Mouse (Mus musculus): ENCODE data around the gene Stk24.

Stk24 gene

DNA sequence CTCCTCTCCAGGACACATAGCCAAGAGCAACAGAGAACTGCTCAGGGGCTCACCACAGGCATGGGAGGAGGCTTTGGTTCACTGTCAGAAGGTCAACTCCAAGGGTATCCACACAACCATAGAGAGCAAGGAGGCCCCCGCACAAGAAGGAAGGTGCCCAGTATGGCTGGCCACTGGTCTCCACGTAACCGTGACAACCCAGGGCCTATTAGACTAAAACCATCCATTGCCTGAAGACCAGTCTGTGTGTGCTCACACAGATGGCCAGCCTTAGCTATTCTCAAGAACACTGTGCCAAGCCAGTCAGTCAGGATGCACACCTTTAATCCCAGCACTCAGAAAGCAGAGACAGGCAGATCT, 62.5 kb downstream of the Stk24 start:
- in situ Hi-C loops (cut with MboI; ENCODE audit: low sequenced_read_pairs): no loop called here

DNA sequence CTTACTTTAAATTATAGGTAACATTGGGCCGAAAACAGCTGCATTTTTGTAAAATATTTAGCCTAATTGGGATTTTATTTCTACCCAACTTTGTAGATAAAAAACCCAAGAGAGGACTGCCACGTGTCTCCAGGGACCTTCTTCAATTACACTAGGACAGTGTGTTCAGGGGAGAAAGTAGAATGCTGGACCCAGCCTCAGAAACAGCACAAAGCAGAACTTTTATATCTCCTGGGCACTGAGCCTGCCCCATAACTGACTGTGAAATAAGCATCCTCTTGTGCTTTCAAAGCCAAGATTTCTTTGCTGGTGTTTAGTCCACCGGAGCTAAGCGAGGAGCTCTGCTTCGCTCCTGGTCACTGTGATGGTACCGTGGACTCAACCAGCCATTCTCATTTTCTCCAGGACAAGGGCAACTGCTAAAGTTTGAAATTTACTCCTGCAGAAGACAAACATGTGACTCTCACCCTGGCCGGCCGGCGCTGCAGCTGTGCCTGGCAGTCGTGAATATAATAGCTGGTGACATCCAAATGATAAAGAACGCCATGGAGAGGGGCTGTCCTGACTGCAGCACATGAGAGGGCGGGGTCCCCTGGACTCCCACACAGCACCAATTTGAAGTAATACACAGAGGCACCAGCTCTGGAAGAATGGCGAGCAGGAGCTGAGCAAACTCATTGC, 63.0 kb downstream of the Stk24 start:
- in situ Hi-C loops (cut with MboI; ENCODE audit: low sequenced_read_pairs): no loop called here

DNA sequence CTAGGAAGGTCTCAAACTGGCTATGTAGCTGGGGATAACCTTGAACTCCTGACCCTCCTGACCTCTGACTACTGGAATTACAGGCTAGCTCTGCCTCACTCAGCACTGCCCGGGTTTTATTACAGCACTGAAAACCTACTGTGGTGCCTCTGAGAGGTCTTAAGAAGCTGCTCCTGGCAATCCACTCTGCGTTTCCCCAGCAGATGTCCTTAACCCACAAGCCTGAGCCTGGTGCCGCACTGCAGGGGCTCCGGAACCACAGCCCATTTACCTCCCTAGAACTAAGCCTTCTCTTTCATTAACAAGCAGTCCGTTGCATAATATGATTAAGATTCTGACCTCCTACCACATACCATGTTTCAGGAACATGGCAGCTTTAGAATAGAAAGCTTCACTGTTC, 63.7 kb downstream of the Stk24 start:
- in situ Hi-C loops (cut with MboI; ENCODE audit: low sequenced_read_pairs): no loop called here

DNA sequence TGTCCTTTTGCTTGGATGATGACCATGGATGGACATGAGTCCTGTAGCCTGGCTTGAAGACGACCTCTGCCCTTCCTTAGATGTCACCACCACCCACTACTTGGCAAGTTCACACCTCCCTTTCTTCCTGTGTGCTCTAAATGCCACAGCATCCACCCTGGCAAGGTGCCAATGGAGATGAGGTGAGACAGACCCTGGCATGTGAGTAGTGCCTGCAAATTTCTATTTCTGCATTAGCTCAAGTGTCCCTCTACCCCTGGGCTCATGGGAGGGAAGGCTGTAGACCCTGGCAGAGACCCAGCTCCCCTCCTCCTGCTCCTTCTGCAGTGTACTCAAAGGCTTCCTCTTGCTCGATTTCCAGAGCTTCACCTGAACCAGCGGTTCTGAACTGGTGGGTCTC, 64.9 kb downstream of the Stk24 start:
- in situ Hi-C loops (cut with MboI; ENCODE audit: low sequenced_read_pairs): no loop called here

DNA sequence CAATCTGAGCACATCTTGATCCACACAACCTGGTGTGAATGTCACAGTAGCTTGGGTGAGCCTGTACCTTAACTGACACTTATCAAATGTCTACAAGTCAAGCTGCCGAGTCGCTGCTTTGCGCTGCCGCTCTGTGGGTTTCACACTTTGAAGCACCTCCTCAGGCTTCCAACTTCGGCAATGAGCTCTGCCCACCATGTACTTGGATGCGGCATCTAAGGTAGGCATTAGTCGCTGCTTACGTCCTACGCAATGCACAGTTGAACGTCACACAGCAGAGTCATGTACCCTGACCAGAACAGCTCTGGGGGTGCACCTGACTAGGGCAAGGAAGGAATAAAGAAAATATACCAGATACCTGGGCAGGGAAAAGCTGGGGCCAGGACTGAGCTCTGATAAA, 66.5 kb downstream of the Stk24 start:
- in situ Hi-C loops (cut with MboI; ENCODE audit: low sequenced_read_pairs): no loop called here

DNA sequence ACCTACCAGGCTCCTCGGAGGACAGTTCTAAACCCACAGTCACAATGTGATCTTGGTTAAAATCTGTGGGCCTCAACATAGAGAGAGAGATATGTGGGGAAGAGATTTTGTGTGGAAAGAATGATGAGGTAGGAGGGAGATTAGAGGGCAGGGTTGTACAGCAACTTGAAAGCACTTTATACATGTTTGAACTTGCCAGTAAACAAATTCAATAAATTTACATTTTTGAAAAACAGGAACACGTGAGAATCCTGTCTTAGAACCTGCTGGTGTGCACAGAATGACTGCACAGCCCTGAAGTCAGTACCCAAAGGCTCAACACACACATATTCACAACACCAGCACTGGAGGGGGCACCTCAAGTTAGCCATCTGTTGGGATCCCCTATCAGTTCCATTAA, 68.7 kb downstream of the Stk24 start:
- in situ Hi-C loops (cut with MboI; ENCODE audit: low sequenced_read_pairs): no loop called here

DNA sequence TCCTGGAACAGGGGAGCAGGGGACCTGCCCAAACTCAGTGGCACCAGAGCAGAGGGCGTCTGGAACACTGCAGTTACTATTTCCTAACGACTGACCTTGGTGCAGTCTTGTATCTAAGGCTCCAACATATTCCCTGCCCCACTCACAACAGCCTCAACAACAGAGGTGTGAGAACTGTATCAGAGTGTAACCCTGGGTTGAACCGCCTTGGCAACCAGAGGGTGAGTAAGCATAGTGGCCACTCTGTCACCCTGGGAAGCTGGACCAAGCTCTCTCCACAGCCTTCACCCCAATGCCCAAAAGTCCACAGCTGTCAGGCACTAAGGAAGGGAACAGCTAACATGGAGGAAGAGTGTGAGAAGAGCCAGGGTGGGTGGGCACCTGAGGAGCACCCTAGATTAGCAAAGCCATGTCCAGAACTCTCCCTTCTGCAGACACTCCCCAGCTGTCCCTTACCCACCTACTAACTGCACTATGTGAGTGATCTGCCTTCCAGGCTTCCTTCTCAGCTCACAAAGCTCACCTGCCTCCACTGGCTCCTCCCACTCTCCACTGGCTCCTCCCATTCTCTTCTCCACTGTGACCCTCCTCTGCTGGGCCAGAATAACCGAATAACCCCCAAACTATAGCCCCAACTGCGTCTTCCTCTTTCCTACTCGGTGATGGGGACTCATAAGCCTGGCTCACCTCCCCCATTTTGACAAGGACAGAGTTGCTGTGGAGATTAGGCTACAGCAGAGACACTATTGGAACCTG, 69.3 kb downstream of the Stk24 start:
- in situ Hi-C loops (cut with MboI; ENCODE audit: low sequenced_read_pairs): no loop called here

DNA sequence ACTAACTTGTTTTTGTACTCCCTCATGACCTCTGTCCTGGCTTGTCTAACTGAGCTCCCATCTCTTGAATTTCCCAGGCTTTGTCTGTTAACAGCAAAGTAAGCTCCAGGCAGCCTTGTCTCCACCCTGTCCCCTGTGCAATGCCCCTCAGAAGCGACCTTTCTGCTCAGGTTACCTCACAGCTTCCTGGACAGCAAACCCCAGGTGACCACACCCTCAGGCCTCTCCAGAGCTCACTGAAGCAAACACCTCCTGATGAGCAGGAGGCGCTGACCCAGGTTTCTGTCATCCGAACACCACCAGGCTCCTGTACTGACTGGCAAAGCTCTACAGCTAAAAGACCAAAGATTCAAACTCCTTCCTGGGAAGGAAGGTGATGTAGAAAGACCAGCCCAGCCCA, 69.9 kb downstream of the Stk24 start:
- in situ Hi-C loops (cut with MboI; ENCODE audit: low sequenced_read_pairs): no loop called here

DNA sequence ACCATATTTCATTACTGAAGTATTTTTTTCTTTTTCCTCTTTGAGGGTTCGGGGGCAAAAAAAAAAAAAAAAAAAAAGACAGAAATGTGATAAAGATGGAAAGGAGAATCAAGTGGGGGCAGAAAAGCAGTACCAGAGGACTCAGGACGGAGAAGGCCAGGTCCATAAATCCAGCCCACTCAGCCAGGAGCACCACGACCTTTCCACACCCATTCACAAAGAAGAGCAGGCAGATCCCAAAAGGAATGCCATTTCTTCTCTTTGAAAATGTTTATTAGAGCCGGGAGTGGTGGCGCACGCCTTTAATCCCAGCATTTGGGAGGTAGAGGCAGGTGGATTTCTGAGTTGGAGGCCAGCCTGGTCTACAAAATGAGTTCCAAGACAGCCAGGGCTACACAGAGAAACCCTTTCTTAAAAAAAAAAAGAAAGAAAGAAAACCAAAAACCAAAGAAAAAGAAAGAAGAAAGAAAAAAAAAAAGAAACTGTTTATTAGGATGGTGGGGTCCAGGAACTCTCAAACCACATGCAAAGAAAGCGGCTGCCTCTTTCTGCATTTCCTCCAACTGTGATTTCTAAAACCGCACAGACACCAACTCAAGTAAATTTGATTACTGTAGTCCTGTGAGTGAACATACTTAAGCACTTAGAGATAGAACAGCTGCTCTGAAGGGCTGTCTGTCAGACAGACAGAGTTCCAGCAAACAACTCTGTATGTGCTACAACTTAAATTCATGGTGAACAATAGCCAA, 74.3 kb downstream of the Stk24 start:
- in situ Hi-C loops (cut with MboI; ENCODE audit: low sequenced_read_pairs): no loop called here

DNA sequence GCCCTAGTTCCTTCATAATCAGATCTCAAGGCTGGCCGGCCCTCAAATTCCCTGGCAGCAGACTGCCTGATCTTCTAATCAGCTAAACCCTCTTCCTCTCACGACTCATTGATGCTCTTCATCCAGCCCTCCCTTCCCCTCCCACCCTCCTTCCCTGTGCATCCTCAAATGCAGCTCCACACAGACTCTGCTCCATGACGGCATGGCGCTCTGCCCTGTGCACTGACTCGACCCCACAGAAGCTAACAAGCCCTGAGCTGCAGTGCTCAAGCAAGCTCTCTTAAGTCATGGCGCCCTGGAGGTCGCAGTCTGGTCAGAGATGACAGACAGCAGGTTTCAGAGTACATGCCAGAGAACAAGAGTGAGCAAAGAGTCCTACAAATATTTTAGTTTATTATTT, 75.3 kb downstream of the Stk24 start:
- in situ Hi-C loops (cut with MboI; ENCODE audit: low sequenced_read_pairs): no loop called here

DNA sequence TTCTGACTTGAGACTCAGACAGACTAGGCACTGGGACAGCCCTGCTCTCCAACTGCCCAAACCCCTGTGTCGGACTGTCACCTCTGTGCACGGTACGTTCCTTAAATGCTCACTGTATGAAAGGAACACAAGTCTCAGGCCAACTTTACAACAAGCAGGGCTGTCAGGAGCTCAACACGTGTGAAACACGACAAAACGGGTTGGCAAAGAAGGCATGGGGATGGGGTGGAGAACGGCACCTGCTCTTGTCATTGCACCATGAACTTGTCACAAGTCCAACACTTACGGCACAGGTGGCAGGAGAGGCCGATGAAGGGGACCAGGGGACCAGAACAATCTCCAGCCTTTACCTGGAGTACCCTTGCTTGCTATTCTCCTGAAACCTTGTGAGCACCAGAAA, 80.7 kb downstream of the Stk24 start:
- in situ Hi-C loops (cut with MboI; ENCODE audit: low sequenced_read_pairs): no loop called here

DNA sequence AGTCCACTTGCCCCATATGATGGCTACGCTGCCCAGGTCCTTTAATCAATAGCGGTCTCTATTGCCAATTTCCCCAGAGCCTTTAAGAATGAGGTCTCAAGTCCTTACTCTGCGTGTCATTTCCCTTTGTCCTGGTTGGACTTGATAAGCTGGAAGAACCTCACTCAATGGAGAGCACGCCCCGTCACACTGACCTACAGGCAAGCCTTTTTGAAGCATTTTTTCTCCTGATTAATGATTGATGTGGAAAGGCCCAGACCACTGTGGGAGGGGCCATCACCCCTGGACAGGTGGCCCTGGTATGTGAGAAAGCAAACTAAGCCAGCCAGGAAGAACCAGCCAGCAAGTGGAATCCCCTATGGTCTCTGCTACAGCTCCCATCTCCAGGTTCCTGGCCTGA, 81.3 kb downstream of the Stk24 start:
- in situ Hi-C loops (cut with MboI; ENCODE audit: low sequenced_read_pairs): no loop called here

DNA sequence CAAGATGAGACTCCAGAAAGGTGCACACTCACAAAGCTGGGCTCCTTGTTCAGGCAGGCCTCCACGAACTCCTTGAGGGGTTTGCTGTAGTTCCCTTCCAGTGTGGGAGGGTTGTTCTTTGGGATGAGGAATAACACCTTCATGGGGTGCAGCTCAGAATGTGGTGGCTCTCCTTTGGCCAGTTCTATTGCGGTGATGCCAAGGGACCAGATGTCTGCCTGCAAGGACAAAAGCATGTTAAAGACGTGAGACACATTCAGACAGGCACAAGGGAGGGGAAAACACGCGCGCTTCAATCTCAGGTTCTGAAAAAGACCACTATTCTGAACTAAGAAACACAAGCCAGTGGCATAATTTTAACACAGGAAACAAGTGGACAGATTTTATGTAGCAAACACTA, 82.7 kb downstream of the Stk24 start:
- in situ Hi-C loops (cut with MboI; ENCODE audit: low sequenced_read_pairs): no loop called here

DNA sequence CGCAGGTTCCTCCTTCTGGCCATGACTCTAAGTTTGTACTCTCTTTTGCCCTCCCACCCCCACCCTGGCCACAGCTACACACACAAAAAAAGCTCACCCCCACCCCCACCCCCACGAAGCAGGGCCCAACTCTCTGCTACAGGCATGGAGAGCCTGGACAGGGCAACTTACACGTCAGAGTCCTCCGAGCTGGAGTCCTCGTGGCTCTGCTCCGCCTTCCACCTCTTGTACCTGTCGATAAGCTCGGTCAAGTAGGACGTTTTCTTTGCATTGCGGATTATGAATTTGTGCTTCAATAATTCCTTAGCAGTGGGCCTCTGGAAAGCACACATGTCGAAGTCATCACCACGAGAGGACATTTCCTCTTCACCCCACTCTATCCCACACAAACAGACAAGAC, 85.3 kb downstream of the Stk24 start:
- in situ Hi-C loops (cut with MboI; ENCODE audit: low sequenced_read_pairs): no loop called here

DNA sequence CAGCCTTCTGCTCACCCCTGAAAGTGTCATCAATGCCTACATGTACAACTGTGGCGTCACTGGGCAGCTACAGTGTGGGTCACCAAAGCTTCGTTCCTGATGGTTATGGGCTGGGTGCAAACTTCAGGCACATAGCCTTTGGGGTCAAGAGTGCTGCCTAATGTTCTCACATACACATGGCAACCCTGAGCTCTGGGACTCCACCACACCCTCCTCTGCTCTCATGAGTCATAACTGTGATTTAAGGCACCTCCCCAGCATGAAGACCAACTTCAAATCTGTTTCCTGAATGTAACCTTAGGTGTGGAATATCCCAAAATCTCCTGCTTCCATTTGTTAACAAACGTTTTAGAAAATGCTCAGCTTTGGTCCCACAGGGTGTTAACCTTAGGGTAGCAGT, 87.4 kb downstream of the Stk24 start:
- in situ Hi-C loops (cut with MboI; ENCODE audit: low sequenced_read_pairs): no loop called here

DNA sequence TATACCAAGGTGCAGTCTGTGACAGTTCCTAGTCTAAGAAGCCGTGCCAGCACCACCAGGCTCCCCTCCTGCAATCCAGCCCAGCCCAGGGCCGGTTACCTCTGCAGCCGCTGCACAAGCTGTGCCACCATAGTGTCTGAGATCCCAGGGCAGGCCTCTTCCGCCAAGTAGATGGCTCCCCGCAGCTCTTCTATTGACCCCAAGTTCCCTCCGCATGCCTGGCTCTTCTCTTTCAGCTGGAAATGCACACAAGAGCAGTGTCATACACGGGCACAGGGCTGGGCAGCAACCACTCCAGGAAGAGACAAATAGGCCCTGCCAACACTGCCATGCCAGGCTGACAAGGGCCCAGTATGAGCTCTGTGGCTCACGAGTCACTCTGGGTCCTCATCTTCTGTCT, 87.9 kb downstream of the Stk24 start:
- in situ Hi-C loops (cut with MboI; ENCODE audit: low sequenced_read_pairs): no loop called here

DNA sequence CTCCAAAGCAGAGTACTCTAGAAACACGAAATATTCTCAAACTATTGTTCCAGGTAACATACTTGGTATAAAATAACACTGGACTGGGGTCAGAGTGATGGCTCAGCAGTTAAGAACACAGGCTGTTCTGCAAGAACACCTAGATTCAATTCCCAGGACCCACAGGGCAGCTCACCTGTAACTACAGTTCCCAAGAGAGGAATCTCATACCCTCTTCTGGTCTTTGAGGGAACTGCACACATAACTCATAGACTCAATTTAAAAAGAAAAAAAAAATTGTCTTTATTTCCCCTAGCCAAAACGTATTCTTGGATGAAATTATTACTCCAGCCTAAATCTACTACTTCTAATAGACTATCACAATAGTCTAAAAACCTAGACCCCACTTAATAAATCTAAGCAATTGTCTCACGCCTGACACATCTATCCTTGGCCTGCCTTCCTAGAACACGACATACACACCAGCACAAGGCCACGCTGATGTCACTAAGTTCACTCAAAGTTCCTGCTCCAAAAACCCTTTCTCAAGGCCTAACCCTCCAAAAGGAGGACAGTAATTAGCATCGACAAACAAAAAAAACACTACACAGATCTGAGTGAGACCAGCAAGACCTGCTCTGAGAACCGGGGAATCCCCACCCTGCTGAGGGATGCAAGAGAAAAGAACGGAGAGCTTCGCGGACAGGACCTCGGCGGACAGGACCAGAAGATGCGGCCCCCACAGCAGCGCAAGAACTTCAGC, 94.3 kb downstream of the Stk24 start:
- in situ Hi-C loops (cut with MboI; ENCODE audit: low sequenced_read_pairs): no loop called here

DNA sequence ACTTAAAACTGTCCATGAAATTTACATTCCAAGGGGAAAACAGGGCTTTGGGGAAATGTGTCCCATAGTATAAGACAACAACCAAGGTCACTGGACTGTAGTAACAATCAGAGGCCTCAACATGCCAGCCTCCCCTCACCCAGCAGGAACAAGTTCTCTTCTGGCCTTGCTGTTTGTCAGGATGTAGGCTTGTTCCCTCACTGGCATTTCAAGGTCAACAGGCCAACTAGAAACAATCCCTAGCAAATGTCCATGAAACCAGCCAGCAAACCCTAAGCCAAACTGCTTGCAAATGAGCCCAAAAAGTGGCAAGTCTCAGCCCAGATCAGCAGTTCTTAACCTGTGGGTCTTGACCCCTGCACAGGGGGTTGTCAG, 98.5 kb downstream of the Stk24 start:
- in situ Hi-C loops (cut with MboI; ENCODE audit: low sequenced_read_pairs): no loop called here

DNA sequence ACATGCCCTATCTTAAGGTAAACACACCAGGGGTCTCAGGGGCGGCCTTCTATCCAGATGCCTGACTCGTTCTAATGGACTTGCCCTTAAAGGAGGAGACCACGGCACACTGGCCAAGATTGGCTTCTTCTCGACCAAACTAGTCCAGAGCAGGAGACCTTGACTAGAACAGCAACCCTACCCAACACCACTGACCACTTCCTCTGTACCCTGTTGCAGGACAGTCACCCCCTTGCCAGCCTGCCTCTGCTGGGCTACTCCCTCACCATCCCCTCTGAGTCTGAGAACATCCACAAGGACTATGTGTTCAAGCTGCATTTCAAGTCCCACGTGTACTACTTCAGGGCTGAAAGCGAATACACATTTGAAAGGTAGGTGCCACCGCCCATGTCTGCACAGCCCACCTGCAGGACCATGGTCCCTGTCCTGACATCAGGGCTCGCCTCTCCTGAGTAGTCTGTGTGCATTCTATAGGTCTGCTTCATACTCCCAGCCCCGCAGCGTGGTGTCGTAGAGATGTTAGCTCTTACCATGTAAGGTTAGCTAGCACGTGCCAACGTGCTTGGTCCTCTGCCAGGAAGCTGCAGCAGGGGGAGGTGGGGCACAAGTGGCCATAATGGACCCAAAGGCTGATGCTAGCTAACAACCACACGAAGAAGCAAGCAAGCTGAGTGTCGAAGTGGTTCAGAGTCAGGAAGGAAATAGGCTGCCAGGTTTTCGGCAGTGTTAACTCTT, 99.0 kb downstream of the Stk24 start:
- in situ Hi-C loops (cut with MboI; ENCODE audit: low sequenced_read_pairs): no loop called here

DNA sequence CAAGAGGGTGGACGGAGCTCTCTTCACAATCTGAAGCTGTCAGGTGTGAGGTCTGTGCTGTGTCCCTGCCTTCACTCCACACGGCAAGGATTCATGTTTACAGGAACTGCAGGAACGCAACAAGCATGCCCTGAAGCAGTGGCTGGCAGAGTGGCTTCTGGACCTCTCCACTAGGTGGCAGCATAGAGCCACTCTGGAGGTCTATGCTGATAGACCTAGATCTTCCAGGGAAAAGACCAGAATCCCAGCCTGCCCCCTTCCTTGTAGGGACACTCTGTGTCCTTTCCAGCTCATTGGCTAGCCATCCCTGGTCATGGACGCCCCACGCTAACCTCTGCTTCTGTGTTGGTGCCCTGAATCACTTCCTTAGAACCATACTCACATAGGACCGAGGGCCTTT, 100.7 kb downstream of the Stk24 start:
- in situ Hi-C loops (cut with MboI; ENCODE audit: low sequenced_read_pairs): loop anchor here (5.0 kb wide), 1 partner anchor 173 kb away; no protein-coding TSS in a partner anchor

DNA sequence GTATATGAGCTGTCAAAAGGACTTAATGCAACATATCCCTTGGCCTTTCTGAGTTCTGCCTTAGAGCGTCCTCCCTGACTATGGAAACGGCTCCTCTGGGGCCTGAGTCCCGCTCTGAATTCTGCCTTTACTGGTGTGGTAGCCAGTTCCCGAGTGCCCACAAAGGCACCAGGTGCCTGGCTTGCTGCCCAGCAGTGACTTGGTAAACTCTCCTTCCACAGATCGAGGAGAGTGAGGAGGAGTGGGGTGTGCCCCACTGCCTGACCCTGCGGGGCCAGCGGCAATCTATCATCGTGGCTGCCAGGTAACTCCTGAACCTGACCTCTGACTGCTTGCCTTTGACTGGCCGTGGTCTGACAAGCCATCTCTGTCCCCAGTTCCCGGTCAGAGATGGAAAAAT, 103.8 kb downstream of the Stk24 start:
- in situ Hi-C loops (cut with MboI; ENCODE audit: low sequenced_read_pairs): loop anchor here (5.0 kb wide), 1 partner anchor 176 kb away; no protein-coding TSS in a partner anchor
